Mouse (Mus musculus) embryo, embryonic 10 days (tissue): ENCODE data around the gene Capza1.
"Not testable (repeated sequence)": the region's sequence is repeated elsewhere in the genome, so short reads cannot be mapped to it uniquely, and the experiment has no call there.

Experiments
- DNase-seq: peaks from one replicate; pipeline ENCODE4 v3.0.0-alpha.2; 2015; ENCODE audit warnings: low spot score

Gene Capza1

DNA sequence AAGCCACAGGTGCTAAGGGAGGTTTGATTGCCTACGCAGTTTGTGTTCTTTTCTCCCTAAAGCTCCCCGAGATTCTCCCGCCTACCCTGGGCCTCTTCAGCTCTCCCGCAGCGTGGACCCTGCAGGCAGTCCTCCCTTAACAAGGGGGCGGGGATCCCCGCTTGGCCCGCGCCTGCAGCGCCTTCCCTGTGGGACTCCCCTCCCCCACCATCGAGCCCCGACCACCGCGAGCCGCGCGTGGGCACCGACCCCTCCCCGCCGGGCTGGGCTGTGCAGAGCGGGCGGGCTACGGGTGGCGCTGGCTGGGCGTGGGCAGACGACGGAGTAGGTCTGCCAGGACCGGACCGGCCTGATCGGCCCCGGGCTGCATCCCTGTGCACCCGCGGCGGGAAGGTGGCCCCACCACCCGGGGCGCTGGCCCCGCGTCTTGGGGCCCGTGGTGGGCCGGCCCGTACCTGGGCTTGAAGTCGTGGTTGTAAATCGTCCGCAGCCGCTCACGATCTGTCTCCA lies 46.8 kb downstream of the Capza1 start:
- peak; percentile 43 for DNase-seq

DNA sequence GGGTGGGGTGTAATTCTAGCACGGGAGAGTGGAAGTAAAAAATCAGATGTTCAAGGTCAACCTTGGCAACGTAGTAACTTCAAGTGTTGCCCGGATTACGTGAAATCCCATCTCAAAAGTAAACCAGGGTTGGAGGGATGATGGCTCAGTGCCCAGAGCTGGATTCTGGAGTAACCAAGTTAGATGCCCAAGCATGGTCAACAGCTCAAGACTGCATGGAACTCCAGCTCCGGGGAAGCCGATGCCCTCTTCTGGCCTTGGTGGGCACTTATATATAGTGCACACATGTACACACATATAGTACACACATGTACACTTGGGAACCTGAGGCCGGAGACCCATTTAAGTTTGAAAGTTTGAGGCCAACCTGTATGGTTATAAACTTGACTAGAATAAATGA lies 48.2 kb downstream of the Capza1 start:
- DNase-seq, result no peak

DNA sequence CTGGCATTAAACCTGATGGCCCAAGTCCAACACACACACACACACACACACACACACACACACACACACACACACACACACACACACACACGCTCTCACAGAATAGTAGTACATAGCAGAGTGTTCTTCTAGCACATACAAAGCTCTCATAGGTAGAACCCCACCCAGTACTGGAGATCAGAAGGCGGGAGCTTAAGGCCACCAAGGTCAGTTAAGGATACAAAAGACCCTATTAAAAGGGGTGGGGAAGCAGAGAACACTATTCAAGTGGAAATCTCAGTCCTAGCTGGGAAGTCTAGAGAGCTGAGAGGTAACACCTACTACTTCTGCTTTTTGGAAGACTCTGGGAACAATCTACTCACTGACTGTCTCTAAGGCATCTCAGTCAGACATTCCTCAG lies 49.0 kb downstream of the Capza1 start:
- DNase-seq, result no peak

DNA sequence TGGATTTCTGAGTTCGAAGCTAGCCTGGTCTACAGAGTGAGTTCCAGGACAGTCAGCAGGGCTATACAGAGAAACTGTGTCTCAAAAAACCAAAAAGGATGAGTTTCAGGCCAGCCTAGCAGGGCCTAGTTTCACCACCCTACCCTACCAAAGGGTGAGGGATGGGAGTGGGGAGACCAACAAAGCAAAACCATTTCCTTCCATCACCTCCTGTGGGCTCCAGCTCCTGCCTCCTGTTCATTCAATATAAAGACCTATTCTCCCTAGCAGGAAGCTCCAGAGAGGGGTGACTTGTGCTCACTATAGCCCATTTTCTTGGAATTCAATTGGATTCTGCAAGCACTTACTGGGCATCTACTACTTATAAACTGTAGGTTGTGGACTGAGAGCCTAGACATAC lies 49.6 kb downstream of the Capza1 start:
- no peak for DNase-seq

DNA sequence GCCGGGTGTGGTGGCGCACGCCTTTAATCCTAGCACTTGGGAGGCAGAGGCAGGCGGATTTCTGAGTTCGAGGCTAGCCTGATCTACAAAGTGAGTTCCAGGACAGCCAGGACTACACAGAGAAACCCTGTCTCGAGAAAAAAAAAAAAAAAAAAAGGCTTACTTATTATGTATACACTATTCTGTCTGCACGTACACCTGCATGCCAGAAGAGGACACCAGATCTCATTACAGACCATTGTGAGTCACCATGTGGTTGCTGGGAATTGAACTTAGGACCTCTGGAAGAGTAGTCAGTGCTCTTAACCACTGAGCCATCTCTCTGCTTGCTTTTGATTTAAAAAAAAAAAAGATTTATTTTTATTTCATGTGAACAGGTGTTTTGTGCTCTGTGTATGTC lies 51.1 kb downstream of the Capza1 start:
- DNase-seq, result not testable (repeated sequence)

DNA sequence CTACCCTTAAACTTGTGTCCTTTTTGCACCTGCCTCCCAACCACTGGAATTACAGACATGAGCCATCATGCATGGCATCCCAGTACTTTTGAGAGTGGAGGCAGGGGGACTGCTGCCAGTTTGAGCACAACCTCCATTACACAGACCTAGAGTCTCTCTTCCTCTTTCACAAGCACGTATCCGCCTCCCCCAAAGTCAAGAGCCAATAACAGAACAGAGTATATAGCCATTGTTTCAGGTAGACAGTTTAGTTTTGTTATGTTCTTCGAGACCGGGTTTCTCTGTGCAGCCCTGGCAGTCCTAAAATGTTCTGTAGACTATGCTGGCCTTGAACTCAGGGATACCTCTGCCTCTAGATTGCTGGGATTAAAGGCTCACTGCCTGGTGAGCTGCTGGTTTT lies 52.1 kb downstream of the Capza1 start:
- no peak for DNase-seq

DNA sequence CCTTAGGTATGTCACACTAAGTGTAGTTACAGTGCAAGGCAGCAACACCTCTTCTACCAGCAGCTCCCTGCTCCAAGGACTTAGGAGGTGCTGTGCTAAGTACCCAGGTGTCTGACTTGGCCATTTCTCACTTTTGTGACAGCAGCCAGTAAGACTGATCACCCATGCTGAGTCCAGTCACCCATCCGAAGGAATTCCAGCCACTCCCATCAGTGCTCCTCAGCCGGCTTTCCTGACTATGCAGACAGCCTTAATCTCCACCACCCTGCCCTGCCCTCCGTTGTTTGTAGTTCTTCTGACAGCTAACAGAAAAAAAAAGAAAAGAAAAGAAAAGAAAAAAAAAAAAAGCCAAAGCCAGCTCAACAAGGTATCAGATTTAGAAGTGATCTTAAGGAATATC lies 52.6 kb downstream of the Capza1 start:
- DNase-seq, result no peak

DNA sequence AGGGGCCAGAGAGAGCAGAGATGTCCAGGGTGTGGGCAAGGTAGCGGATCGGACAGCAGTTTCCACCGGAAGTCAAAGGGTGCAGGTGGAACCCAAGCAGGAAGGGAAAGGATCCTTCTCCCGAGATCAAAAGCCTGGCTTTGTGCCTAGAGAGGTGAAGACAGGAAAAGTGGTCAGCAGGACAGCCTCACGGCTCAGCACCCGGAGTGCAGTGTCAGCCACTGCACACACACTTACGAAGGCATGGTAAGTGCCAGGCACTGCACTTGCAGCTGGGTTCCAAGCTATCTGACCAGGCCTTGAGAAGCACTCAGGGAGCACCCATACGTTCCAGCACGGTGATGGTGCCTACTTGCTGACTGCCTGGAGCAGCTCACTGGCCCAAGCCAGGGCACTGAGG lies 58.8 kb downstream of the Capza1 start:
- no peak for DNase-seq

DNA sequence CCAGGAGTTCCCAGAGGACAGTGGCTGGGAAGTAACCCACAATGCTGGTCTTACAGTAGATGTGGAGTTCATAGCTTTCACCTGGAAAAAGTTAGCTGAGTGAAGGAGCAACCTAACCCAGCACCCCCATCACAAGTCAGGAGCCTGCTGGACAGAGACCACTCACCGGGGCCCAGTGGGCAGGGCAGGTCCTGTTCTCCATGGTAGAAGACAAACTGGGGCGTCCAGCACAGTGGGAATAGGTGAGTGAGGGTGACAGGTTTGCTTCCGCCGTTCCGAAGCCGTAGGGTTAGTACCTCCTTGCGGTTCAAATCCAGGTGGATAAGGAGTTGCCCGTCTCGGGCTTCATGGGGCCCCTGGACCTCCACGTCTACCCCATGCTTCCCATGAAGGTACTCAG lies 60.0 kb downstream of the Capza1 start:
- DNase-seq, result no peak

DNA sequence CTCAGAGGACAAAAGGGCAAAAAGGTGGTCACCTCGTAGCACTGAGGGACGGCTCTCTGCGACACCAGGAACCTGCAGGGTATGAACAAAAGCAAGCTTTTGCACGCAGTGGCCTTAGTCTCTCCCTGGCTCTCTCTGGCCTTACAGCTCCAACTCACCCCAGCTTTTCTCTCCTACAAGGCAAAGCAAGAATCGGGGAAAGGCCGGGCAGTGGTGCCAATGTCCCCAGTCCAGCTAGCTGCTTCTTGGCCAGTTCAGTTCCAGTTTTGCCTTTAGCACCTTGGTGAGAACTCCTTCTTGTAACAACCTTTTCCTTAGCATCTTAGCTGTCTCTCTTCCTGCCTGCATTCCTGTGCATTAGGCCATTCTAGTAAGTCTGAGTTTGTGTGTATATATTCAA lies 62.8 kb downstream of the Capza1 start:
- no peak for DNase-seq

DNA sequence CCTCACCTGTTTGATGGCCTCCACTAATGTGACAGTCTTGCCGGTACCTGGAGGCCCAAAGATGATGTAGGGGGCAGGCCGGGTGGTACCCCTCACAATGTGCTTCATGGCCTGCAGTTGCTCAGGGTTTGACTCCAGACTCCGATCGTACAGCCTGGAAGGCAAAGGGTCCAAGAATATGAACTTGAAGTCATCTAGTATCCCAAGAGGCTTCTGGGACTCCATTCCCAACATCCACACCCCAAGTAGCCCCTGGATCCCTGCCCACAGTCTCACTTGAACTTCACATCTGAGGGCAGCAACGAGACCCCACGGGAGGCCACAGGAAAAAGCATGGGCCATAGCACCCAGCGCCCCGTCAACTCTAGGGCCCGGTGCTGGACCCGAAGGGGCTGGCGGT lies 63.6 kb downstream of the Capza1 start:
- no peak for DNase-seq

DNA sequence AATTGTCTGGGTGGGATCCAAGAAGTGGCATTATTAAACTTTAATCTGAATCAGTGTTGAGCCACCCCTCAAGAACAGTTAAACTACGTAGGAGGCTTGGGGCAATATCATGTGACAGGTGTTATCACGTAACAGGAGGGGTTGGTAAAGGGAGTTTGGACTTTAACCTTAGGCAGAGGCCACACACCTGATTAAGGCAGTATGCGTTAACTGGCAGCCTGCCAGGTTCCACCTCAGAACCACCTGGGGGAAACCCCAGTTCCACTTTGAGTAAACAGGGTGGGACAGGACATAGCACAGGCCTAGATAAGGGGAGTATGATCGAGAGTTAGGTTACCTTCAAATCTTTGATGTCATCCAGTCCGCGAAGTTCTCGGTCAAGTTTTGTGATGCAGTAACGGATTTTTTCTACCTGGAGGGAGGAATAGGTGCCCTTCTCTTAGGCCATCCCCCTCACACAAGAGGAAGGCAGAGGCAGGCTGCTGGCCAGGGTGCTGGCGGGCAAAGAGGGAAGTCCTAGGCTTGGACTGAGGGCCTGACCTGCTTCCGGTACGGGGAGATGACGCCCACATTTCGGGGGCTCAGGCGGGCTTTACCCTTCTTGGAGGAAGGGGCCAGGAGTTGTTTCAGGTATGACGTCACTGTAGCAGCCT lies 67.7 kb downstream of the Capza1 start:
- DNase-seq, result no peak

DNA sequence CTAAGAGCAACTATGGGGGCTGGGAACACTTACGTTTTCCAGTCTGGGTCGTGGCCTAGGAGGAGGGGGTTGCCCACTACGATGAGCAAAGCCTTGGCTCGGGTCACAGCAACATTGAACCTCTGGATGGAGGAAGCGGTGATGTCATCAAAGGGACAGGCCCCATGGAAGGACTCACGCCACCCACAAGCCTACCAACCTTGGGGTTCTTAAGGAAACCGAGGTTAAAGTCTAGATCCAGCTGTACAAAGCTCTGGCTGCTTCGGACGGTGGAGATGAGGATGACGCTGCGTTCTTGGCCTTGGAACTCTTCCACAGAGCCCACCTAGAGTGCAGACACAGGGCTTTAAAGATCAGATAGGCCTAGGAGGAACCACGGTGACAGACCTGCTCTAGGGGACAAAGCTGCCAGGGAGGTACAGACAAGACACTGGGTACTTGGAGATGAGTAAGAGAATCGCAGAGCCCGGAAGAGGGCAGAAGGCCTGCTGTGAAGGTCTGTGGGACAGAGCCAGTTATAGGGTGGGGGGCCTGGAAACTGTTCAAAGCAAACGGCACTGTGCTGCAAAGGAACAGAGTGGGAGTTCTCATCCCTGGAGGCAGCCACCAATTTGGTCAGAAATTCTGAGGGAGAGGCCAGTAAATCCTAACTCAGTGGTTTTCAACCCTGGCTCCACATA lies 68.5 kb downstream of the Capza1 start:
- DNase-seq, result no peak

DNA sequence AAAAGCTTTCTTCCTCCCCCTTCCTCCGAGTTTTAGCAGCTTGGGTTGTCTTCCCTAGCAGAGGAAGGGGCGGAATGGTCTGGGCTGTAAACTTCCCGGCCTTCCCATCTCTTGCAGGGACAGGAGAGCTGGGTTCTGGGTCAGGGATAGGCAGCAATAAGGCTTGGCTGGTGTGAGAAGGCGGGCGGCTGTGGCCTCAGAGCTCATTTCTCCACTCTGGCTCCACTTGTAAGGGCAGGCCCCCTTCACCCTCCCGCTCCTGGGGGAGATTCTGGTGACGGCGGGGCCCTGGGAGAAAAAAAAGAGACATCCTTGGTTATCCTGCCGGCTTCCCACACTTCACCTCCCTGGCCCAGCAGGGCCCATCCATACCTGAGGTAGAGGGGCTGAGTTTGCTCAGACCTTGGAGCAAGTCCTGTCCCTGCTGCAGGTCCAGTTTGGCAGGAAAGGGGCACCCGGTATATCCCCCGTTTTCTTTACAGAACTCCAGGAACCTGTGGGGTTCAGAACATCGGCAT lies 69.3 kb downstream of the Capza1 start:
- no peak for DNase-seq

DNA sequence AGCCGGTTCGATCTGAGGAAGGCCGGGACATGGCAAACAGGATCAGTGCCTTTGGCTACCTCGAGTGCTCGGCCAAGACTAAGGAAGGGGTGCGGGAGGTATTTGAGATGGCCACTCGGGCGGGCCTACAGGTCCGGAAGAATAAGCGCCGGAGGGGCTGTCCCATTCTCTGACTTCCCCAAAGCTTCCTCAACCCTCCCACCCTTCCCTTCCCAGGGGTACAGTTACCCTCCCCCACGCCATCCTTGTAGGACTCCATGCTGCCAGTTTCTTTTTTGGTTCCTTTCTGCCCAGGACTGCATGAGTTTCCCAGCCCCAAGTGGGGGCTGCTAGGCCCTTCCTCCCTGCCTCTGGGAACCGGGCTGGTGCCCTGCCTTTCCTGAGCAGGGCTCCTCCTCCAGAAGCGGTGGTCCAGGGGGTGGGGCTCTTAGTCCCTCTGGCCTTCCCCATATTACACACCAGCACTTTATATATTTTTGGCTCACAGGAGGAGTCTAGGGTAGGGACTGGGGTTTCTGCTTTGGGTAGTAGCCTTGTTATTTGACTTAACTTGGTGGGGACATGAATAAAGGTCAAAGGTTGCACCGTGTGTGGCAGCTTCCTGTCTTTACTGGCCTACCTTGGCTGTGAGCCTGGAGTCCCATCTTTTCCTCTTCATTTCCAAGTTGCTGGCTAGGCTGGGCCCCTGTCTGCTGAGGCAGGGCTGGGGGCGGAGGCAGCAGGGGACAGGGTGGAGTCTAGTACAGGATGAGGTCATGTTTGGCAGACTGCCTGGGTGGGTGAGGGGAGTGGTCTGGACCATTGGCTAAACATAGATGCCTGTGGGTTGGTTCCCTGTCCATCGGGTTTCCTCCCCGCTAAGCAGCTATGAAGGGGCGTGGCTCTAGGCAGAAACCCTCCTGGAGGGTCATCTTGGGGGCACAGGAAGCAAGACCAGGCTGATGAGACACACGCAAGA lies 70.2 kb downstream of the Capza1 start:
- peak; percentile 94 for DNase-seq

DNA sequence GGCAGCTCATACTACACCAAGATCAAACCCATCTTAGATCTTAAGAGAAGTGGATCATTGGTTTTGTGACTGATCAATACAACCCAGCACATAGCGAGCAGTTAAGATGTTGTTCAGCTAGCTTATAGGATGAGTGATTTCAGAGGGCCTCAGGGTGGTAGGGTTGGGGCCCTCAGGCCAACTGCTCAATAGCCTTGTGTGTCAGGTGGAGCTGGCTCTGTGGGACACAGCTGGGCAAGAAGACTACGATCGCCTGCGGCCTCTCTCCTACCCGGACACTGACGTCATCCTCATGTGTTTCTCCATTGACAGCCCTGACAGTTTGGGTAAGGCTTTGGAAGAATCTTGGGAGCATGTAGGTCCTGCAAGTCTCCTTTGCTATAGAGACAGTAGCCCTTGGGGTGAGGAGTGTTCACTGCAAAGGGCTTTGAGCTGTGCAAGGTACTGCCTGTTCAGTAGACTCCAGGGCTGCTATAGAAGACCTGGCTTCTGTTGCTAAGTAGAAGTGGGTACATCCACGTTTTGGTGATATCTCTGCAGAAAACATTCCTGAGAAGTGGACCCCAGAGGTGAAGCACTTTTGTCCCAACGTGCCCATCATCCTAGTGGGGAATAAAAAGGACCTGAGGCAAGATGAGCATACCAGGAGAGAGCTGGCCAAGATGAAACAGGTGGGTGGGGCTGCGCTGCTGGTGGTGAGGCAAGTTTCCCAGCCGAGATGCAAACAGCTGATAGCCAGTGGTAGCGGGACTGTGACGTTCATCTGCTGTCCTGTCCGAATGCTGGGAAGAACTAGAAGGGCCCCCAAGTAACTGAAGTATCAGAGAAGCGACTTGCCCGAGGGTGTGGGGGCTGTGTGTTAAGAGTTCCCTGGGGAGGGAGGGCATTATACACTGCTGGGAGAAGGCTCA lies 71.7 kb downstream of the Capza1 start:
- DNase-seq, result no peak

DNA sequence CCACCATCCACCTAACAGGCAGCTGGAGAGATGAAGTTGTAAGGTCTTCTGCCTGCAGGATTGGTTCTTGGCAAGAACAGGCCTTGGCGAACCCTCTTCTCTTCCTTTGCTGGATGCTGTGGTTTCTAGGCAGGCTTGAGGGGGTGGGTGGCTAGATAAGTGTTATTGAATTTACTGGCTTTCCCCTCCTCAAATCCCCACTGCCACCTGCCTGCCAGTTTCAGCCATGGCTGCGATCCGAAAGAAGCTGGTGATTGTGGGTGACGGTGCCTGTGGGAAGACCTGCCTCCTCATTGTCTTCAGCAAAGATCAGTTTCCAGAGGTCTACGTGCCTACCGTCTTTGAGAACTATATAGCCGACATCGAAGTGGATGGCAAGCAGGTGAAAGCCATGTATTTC lies 72.6 kb downstream of the Capza1 start:
- DNase-seq, result no peak

DNA sequence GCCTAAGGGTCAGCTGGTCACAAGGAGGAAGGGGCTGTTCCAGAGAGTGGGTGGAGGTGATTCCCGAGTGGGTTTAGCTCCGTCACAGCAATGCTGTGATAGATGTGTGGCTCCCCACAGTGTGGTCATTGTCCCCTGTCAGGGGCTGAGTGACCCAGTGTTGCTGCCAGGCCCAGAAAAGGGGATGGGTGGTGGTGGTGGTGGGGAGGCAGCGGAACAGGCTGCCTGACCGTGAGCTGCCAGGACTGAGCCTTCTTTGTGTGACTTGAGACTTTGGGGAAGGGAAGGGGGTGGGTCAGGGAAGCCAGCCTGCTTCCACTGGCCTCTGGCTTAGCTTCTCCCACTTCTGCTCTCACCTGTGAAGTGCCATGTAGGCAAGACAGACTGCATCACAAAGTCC lies 73.3 kb downstream of the Capza1 start:
- DNase-seq, result no peak

DNA sequence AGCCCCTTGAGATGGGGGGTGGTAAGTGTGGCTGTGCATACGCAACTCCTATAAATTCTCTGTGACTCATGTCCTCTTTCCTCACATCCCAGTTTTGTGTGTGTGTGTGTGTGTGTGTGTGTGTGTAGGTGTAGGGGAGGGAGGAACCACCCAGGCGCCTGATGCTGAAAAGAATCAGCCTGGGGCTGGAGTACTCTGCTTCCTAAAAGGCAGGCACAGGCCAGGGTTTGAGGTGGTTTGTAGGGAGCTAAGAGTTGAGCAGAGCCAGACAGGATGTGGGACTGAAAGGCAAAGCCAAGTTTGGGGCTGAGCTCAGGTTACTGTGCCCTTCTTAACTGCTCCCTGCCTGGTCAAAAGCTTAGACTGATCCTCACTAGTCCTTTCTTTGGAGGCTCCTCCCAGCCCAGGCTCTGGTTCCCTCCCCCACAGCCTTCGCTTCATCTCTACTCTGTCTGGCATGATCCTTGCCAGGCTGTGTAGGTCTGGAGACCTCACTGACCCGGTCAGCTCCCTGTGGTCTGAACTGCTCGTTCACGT lies 73.8 kb downstream of the Capza1 start:
- DNase-seq, result peak; percentile 83

DNA sequence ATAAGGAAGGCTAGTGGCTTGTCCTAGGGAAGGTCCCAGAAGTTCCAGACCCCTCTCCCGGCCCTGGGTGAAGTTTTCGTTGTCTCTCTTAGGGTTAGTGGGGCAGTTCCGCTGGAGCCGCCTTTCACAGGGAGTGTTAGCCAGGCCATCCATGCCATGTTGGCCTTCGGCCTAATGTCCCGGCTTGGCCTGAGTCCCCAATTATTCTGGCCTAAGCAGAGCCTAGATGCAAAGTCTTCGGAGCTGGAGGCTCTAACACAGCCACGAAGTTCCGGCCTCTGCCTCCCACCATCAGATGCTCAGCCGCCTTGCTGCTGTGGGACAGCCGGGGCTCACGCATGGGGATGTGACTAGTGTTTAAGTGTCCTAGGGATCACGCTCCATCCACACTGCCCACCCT lies 74.5 kb downstream of the Capza1 start:
- no peak for DNase-seq

DNA sequence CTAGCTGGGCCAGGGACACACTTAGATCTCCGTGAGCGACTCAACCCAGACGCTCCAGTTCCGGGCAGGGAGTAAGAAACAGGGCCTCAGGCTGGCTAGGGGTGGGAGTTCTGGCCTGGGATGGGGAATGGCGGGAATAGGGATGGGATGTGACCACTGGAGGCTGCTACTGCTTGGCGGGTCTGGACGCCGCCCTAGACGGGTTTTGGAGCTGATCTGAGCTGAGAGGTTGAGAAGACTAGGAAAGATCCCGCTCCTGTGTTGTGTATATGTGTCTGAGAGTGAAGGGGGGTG lies 75.0 kb downstream of the Capza1 start:
- peak; percentile 44 for DNase-seq
